Mouse (Mus musculus): ENCODE results near the gene Abi2.

GRCm38 (mm10) chr1:60416724-60417123, 7.3 kb downstream of the Abi2 start:
- TF ChIP-seq GATA1 (IDR thresholded peaks at IDR 0.05; ENCODE audit: borderline replicate concordance, low read length): no peak
- TF ChIP-seq FLI1 (IDR thresholded peaks at IDR 0.05; ENCODE audit: low read length): no peak

All from megakaryocyte, embryonic 14.5 days (primary cell).